Mouse (Mus musculus) urinary bladder, postnatal 4 days (tissue): Measurements from ENCODE around the gene Ube3b.

ENCODE experiments used
- DNase-seq, 2 experiments: peaks; one replicate each; pipeline ENCODE4 v3.0.0; 2021 to 2022; ENCODE audit warnings: low spot score in 2 of 2

Ube3b gene

DNA sequence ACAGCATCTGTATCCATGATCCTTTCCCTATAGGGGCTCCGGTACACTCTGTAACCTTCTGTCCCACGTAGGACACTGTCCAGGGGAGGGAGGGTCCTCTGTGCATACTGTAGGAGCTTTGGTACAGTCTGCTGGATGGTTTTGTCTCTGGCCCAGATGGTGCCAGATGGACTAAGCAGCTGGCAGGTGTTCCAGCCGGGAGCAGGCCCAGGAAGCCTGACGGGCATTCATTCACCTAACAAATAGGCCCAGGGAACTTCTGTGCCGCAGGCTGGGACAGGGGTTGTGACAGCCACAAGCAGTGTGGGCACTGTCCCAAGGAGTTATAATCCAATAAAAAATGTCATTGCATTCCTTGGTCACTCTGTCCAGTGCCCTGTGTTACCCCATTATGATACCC, 43.6 kb downstream of the Ube3b start:
- DNase-seq, result no peak

DNA sequence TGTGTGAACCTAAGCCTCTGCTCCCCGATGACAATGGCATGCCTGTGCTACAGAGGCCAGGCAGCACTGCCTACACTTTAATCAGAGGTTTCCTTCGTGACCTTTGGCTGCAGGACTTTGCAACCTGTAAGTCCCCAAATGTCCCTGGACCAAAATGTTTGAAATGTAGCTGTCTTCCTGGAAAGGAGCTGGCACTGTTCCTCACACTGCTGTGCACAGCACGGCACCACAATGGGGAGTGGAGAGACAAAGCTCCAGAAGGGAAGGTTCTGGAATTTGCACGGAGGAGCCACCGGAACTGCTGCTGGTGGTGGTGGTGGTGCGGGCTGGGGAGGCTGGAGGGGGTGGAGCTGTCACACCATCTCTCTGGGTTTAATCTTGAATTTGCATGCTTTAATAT, 46.3 kb downstream of the Ube3b start:
- DNase-seq, result no peak

DNA sequence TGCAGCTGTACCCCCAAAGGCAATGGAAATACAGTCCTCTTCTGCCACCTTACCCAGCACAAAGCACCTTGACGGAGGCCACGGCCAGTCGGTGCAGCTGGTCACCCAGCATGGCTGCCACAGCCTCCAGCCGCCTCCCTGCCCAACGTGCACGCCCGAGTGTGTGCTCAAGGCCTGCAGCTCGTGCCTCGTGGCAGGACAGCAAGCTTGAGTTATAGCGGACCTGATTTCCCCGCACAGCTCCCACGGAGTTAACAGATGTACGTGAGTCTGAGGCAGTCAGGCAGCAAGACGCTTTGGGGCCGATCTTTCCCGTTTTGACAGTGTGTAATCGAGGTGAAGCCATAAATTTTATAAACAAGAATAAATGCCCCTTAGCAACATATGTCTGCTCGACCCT, 48.2 kb downstream of the Ube3b start:
- DNase-seq, result no peak

DNA sequence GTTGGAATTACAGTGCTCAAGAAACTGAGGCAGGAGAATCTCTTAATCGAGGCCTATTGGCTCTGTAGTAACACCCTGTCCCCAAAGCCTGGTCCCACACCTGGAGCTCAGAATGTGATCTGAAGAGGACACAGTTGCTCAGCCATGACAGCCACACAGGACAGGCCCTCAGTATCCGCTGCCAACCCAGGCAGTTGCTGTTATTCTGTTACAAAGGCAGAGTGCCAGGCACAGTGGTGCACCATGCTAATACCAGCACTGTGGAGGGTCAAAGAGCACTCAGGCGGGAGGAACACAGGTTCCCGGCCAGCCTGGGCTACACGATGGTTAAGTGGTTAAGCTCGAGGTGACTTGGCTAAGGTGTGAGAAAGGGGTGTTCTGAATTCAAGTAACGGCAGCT, 49.4 kb downstream of the Ube3b start:
- no peak for DNase-seq

DNA sequence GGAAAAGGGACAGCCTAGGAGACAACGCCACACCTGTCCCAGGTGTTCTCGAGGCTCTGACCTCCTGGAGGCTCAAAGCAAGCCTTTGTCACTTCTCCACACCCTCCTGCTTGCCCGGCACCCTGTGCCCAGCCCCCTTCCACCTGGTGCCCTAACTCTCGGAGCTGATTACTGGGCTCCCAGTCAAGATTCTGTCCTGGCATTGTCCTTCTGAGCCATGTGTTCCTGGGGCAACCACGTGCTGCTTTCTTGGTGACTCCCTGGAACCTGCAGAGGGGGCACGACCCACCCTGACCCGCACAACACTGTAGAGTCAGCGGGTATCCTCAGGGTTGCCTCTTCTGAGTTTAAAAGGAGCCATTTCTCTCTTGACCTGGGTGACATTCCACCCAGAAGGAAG, 54.0 kb downstream of the Ube3b start:
- no peak for DNase-seq

DNA sequence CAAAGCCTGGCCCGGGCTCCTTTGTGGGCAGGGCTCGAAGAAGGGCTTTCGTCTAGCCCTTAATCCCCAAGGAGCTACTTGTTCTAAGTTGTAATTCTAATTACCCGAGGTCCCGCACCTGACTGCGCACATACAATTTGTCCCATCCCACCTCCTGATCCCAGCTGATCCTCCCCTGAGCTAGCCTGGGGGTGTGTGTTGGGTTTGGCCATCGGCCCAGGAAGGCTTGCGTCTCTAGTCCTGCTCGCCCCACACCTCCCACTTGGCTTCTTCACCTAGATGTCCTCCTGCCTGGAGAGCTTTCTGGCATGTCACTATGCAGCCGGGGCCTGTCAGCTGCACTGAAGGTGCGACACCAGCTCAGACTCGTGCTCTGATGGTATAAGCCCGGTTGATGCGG, 55.2 kb downstream of the Ube3b start:
- DNase-seq, result no peak

DNA sequence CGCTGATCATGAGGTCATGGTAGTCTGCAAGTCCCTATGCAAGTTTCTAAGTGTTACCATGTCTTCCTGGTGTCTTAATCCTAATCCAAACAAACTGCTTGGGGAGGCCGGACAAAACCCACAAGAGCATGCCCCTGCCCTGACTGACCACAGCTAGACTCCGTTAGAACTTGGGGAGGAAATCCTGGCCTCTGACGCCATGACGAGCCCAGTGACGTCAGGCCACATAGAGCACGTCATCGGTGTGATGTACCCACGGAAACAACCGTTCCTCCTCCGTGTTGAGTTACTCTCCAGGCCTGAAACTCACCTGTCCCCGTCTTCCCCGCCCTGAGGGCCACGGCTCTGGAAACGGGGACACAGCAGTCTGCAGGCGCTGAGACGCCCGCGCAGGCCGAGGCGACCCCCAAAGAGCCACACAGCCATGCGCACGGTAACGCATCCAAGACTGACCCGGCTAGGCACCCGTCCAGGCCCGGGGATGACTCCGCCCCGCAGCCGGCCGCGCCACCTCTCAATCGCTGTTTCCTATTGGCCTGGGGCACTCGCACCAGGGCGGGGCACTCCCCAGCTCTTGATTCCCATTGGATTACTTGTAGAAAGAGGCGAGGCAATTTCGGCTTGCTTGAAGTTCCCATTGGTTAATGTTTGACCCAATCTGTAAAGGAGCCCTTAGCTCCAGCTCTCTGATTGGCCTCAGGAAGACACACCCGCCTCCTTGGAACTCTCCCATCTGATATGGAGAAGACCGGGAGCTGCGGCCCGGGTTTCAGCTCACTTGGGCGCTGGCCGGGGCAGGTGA, 63.4 kb downstream of the Ube3b start, which contains the start of the genes Mmab and Mvk:
Mmab (minus strand) TSS at position 495 of the 802 bp plus-strand sequence.
Mvk (plus strand) TSS at position 704 of the 802 bp plus-strand sequence.
- DNase-seq, result peak; percentile 98

DNA sequence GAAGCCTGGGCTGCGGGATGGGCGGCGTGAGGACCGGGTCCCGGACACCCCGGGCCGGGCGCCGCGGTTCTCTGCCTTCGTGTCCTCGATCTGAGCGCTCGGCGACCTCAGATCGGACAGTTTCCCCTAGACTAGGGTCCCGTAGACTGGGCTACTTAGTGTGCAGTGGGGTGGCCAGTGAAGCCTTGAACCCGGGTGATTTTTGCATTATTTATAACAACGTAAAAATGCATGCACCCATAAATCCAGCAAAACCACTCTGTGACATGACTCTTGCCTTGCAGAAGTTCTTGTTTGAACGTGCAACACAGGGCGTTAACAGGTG, 63.9 kb downstream of the Ube3b start:
- DNase-seq, result no peak

DNA sequence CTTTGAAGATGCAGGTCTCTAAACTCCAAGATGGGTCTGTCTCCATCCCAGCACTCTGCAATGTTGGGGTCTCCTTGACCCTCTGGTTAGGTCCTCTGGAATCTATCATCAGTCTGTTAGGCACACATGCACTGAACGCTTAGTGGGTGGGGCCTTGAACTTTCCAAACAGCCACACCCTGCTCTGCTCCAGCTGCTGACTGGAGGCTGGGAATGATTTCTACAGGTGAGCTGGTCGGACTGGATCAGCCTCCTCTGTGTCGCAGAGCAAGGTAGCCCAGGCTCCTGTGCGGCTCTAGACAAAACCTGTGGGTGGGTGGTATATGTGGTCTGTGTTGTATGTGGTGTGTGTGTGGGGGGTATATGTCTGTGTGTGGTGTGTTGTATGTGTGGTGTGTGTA, 68.6 kb downstream of the Ube3b start:
- DNase-seq, result no peak

DNA sequence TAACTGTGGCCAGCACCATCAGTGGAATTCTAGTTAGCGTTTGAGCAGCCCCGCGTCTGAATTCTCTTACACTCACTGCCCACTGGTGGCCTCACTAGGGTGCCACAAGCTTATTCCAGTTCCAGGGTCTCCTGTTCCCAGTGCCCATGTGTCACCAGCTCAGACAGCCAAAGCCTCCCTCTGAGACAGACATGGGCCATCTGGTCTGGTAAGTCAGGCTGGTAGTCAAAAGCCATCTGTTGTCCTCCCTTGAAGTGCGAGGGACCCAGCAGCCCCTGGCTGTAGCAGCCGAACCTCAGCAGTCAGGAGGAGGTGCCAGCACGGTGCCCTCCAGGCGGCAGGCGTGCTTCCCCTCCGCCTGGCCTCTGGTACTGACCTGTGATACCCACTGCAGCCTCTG, 75.9 kb downstream of the Ube3b start:
- no peak for DNase-seq

DNA sequence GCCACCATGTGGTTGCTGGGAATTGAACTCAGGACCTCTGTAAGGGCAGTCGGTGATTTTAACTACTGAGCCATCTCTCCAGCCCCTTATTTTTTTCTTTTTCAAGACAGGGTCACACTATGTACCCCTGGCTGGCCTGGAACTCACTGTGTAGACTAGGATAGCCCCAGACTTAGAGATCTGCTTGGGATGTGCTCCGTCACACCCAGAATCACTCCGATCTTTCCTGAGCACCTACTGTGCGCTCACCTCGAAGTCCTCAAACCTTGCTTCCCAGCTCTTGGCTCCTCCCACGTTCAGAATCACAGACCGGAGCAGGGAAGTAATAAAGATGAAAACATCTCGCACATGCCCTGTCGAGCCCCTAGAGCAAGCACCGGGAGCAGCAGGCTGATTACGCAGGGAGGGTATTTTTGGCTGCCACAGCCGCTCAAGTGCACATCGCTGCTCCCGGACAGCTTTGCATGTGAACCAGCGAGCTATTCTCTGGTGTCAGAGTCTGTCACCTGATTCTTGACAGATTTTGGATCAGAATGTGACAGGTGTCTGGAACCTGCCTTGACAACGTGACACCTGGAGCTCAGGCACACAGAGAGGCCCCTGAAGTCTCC, 76.7 kb downstream of the Ube3b start:
- DNase-seq, result no peak

DNA sequence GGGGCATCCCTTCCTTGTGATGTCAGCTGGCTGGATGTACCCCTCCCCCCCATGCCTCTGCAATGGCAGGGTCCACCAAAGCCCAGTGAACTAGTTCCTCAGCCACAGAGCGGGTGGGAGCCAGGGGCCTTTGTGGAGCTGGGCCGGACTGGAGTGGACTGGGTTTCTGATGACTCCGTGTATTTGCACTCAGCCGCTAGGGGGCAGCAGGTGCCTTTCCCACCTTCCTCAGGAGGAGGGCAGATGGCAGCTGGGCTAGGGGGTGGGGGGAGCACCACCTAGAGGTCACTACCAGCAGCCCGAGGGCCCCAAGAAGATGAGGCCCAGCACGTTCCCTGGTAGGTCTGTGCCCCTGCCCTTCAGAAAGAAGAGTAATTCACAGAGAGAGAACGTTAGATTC, 80.8 kb downstream of the Ube3b start:
- peak; percentile 69 to 87 for DNase-seq

DNA sequence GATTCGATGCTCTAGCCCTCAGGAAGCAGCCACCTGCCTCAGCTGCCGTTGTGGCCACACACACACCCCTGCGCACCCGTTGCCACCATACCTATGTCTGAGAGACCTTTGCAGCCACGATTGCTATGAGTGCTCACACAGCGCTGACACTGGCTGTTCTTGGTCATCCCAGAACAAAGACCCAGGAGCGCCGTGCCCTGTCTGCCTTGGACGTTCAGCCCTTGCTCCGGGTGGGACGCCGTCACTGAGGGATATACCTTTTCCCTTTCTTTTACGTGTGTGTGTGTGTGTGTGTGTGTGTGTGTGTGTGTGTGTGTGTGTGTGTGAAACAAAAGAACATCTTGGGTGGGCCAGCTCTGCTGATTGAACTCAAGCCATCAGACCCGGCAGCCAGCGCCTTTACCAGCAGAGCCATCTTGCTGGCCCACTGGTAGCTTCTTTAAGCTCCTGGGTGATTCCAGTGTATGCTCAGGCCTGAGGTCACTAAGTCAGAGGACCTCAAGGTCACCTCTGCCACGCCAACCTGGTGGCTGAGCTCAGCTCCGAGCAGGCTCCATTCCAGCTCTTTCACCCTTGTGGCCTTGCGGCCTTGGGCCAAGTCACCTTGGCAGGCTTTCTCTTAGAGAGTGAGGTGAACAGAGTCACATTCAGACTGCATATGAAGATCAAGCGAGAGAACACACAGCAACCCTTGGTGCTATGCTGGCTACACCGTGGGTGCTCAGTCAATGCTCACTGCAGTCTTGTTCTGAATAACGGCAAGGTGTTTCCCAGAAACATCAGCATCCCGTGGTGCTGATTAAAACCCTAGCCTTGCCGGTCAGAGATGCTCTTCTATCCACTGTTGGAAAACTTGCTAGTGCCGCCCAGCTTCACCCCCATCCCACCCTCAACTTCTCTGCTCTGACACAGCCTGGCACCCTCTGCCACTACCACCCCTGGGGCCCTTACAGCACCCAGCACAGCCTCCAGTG, 81.9 kb downstream of the Ube3b start:
- no peak for DNase-seq

DNA sequence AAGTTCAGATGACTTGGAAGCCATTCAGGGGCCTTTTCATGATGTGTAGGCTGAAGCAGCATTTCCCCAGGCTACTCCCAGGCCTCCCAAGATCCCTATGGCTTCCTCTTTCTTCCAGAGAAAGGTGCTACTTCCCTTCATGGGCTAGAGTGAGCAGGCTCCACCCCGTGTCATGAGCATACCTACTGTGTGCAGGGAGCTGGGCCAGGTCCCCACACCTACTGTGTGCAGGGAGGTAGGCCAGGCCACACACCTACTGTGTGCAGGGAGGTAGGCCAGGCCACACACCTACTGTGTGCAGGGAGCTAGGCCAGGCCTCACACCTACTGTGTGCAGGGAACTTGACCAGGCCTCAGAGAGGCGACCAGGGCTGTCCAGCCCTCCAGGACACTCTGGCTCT, 84.2 kb downstream of the Ube3b start:
- no peak for DNase-seq

DNA sequence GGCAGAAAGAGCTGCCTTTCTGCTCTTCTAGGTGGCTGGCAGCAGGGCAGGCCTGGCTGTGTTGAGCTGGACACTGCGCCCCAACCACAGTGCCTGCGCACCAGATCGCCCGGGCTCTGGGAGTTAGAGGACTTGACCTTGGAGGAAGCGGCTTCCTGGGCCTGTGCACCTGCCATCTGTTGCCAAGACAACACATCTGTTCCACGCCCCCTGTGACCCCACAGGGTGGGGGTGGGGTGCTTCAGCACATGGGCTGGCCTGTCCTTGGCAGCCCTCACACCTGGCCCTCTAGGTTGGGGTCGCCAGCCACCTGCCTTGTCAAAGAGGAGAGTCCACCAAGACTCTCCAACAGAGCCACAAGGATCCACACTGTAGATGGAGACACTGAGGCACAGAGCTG, 85.2 kb downstream of the Ube3b start:
- DNase-seq, result no peak

DNA sequence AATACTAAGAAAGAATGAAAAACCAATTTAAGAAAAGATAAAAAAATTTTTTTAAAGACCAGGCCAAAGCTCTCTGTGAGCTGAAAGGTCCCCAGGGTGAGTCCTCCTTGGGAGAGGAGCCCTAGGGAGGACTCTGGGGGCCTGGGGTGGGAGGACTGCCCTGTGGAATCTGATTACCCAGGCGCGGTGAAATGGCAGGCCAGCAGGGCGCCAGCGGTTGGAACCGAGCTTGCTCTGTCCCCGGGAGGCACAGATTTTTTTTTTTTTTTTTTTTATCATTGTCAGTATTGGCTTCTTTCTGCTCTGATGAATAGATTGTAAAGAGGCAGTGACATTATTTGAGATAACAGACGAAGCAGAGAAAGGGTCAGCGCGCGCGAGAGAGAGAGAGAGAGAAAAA, 86.6 kb downstream of the Ube3b start:
- DNase-seq, result no peak

DNA sequence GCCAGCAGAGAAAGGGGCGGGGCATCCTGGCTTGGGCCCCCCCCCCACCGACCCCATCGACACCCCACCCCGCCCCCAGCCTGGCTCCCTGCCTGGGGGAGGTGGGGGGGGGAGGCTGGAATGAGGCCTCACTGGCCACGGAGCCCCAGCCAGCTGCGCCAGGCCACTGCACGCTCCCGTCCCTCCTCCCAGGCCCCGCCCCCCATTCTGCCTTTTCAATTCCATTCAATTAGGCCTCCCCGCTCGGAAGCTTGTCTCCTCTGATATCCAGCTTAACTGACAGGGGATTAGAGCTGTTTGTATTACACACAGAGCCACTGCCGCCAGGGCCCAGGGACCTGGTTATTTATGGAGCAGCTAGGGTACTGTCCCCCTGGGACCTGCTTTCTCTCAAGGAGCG, 87.0 kb downstream of the Ube3b start:
- DNase-seq, result peak; percentile 56 to 73

DNA sequence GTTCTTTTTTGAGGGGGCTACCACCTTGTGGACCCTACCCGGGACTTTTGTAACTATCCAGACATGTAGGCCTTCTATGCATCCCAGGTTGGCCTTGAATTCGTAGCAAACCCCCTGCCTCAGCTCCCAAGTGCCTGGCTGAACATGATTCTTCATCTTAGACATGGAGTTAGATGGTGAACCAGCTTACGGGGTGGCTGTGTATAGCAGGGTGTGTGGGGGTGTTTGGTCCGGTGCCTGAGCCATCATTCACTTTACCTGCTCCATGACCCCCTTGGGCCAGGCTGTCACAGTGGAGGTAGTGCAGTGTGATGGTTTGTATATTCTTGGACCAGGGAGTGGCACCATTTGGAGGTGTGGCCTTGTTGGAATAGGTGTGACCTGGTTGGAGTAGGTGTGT, 87.6 kb downstream of the Ube3b start:
- DNase-seq, result no peak

DNA sequence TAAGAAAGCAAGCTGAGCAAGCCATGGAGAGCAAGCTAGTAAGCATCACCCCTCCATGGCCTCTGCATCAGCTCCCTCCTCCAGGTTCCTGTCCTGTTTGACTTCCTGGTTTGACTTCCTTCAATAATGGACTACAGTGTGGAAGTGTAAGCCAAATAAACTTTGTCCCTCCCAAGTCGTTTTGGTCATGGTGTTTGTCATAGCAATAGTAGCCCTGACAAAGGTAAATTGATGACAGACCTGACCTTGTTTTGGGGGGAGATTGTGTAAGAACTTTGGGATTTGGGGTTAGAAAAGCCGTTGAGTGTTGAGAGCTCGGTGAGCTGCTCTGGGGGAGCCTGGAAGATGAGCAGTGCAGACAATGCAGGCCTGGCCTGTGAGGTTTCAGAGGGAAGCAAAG, 90.0 kb downstream of the Ube3b start:
- DNase-seq, result no peak
